Mouse (Mus musculus): ENCODE results near the gene Brms1l.
A peak's percentile ranks its signal among the peaks of the same experiment; 100 is the strongest.
"Not testable (repeated sequence)": the region's sequence is repeated elsewhere in the genome, so short reads cannot be mapped to it uniquely, and the experiment has no call there.

The Brms1l gene

GRCm38 (mm10) chr12:55836199-55836951 is at the start of gene Brms1l:
Brms1l (plus strand) TSS chr12:55836324.
- Histone ChIP-seq H3K4me1 (replicated peaks; ENCODE audit: low read depth, low read length) (peaks cover 11% of the 10 kb centered on the region), H3K36me3 (ENCODE audit: insufficient read depth, low read length) (peaks cover 1% of the 10 kb centered on the region), H3K27me3 (ENCODE audit: insufficient read depth, low read length) (no peaks in the 10 kb centered on the region), H3K9me3 (ENCODE audit: low read length) (no peaks in the 10 kb centered on the region), H3K4me3 (replicated peaks; ENCODE audit: low read length) (peak within 1 kb of the TSS; percentile 94)
- TF ChIP-seq NANOG (IDR thresholded peaks at IDR 0.05; ENCODE audit: borderline replicate concordance, low read length) = peak; percentile 27; the same call in 1 of the 2 replicates
- no peak for TF ChIP-seq CTCF (conservative IDR thresholded peaks at IDR 0.05; ENCODE audit: low read length)
- no peak for TF ChIP-seq POU5F1 (IDR thresholded peaks at IDR 0.05; ENCODE audit: borderline replicate concordance, low read length)

DNA sequence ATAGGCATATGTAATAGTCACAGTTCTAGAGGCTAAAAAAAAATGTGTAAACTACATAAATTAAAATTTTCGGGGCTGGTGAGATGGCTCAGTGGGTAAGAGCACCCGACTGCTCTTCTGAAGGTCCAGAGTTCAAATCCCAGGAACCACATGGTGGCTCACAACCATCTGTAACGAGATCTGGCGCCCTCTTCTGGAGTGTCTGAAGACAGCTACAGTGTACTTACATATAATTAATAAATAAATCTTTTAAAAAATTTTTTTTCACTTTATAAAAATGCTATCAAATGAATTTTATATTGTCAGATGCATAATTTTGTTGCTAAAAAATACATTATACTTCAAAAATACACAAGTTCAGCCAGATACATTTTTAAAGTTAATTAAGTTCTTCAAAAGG is 41.6 kb upstream of the Brms1l start:
- H3K9me3 ChIP-seq (ENCODE audit: low read length); H3K36me3 ChIP-seq (ENCODE audit: insufficient read depth, low read length); H3K27me3 ChIP-seq (ENCODE audit: insufficient read depth, low read length); H3K4me1 ChIP-seq (replicated peaks; ENCODE audit: low read depth, low read length); H3K4me3 ChIP-seq (replicated peaks; ENCODE audit: low read length): not testable (repeated sequence)
- peak; percentile 19; the same call in 1 of the 2 replicates for TF ChIP-seq CTCF (conservative IDR thresholded peaks at IDR 0.05; ENCODE audit: low read length)

DNA sequence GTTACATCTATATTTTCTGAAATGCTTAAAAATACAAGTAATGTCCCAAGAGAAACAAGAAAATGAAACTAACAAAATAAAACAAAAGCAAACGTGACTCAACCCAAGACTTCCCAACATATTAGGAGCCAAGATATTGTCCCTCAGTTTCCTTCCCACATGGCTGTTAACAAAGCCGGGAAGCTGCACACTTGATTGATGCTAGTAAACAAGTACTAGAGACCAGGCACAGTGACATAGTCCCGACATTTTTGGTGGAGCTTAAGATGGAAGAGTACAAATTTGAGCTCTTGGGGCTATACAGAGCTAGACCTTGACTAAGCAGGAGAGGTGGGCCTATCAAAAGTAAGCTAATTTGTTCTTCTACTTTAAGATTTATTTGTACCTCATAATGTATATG is 39.0 kb upstream of the Brms1l start:
- H3K36me3 ChIP-seq (ENCODE audit: insufficient read depth, low read length) = no peaks in the 10 kb centered on the region
- no peaks in the 10 kb centered on the region for H3K9me3 ChIP-seq (ENCODE audit: low read length)
- H3K4me3 ChIP-seq (replicated peaks; ENCODE audit: low read length) = no peak overlapping the region
- H3K4me1 ChIP-seq (replicated peaks; ENCODE audit: low read depth, low read length) = no peaks in the 10 kb centered on the region
- H3K27me3 ChIP-seq (ENCODE audit: insufficient read depth, low read length) = no peaks in the 10 kb centered on the region
- TF ChIP-seq POU5F1 (IDR thresholded peaks at IDR 0.05; ENCODE audit: borderline replicate concordance, low read length) = no peak
- no peak for TF ChIP-seq NANOG (IDR thresholded peaks at IDR 0.05; ENCODE audit: borderline replicate concordance, low read length)
- TF ChIP-seq CTCF (conservative IDR thresholded peaks at IDR 0.05; ENCODE audit: low read length) = no peak

GRCm38 (mm10) chr12:55798745-55799144 is 37.4 kb upstream of the Brms1l start:
- Histone ChIP-seq H3K27me3 (ENCODE audit: insufficient read depth, low read length) (no peaks in the 10 kb centered on the region), H3K9me3 (ENCODE audit: low read length) (no peaks in the 10 kb centered on the region), H3K4me1 (replicated peaks; ENCODE audit: low read depth, low read length) (no peaks in the 10 kb centered on the region), H3K4me3 (replicated peaks; ENCODE audit: low read length) (no peak overlapping the region), H3K36me3 (ENCODE audit: insufficient read depth, low read length) (no peaks in the 10 kb centered on the region)
- TF ChIP-seq NANOG (IDR thresholded peaks at IDR 0.05; ENCODE audit: borderline replicate concordance, low read length) (no peak), POU5F1 (IDR thresholded peaks at IDR 0.05; ENCODE audit: borderline replicate concordance, low read length) (no peak), CTCF (conservative IDR thresholded peaks at IDR 0.05; ENCODE audit: low read length) (no peak)

DNA sequence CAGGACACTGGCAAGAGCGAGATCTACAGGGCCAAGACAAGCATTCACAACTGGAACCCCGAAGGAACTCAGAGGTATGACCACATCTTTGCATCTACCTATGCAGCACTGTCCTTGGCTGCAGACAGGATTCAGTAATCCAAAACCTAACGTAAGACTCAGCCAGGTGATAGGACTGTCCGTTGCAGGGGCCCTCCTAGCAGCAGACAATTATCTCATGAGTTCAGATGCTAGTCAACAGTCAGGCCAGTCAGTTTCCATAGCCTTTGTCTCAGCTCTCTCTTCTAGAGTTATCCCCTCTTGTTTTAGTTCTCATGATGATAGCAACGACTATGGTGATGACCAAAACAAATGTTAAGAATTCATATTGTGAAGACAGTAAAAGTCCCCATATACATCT is 36.0 kb upstream of the Brms1l start:
- Histone ChIP-seq H3K36me3 (ENCODE audit: insufficient read depth, low read length) (no peaks in the 10 kb centered on the region), H3K4me3 (replicated peaks; ENCODE audit: low read length) (no peak overlapping the region), H3K4me1 (replicated peaks; ENCODE audit: low read depth, low read length) (no peaks in the 10 kb centered on the region), H3K27me3 (ENCODE audit: insufficient read depth, low read length) (no peaks in the 10 kb centered on the region), H3K9me3 (ENCODE audit: low read length) (no peaks in the 10 kb centered on the region)
- no peak for TF ChIP-seq NANOG (IDR thresholded peaks at IDR 0.05; ENCODE audit: borderline replicate concordance, low read length)

DNA sequence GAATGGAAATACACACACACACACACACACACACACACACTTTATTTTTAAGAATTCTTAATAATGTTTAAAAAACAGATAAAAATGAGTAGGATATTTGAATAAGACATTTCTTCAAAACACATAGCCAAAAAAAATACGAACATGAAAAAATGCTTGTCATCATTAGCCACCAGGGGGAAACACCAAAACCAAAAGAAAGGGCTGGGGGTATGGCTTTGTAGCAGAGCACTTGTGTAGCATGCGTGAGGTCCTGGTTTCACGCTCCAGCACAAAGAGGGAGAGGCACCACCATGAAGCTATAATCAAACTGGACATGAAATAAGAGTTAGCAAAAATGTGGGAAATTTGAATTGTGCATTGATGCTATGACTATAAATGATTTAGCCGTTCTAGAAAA is 35.0 kb upstream of the Brms1l start:
- H3K4me3 ChIP-seq (replicated peaks; ENCODE audit: low read length) = no peak overlapping the region
- peaks cover 2% of the 10 kb centered on the region for H3K4me1 ChIP-seq (replicated peaks; ENCODE audit: low read depth, low read length)
- no peaks in the 10 kb centered on the region for H3K27me3 ChIP-seq (ENCODE audit: insufficient read depth, low read length)
- H3K36me3 ChIP-seq (ENCODE audit: insufficient read depth, low read length) = no peaks in the 10 kb centered on the region
- TF ChIP-seq NANOG (IDR thresholded peaks at IDR 0.05; ENCODE audit: borderline replicate concordance, low read length) (no peak), CTCF (conservative IDR thresholded peaks at IDR 0.05; ENCODE audit: low read length) (no peak), POU5F1 (IDR thresholded peaks at IDR 0.05; ENCODE audit: borderline replicate concordance, low read length) (no peak)
- no peaks in the 10 kb centered on the region for H3K9me3 ChIP-seq (ENCODE audit: low read length)

DNA sequence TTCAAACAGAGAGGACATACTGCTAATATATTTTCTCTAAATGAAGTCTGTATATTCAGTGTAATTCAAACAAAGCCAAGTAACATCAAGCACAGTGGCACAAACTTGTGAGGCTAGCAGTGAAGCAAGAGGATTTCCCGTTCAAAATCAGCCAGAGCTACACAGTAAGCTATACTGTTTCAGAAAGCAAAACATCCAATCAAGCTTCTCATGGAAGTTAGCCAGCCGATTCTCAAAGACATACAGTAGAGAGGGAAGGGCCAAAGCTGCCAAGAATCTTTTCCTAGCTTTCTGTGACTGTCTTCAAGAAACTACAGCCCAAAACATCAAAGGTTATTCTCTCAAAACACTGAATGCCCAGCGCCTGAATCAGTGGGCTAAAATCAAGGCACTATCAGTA is 31.1 kb upstream of the Brms1l start:
- H3K27me3 ChIP-seq (ENCODE audit: insufficient read depth, low read length) = no peaks in the 10 kb centered on the region
- TF ChIP-seq POU5F1 (IDR thresholded peaks at IDR 0.05; ENCODE audit: borderline replicate concordance, low read length) = no peak
- TF ChIP-seq NANOG (IDR thresholded peaks at IDR 0.05; ENCODE audit: borderline replicate concordance, low read length) = no peak
- TF ChIP-seq CTCF (conservative IDR thresholded peaks at IDR 0.05; ENCODE audit: low read length) = no peak
- no peaks in the 10 kb centered on the region for H3K36me3 ChIP-seq (ENCODE audit: insufficient read depth, low read length)
- H3K4me3 ChIP-seq (replicated peaks; ENCODE audit: low read length) = no peak overlapping the region
- peaks cover 10% of the 10 kb centered on the region for H3K4me1 ChIP-seq (replicated peaks; ENCODE audit: low read depth, low read length)
- no peaks in the 10 kb centered on the region for H3K9me3 ChIP-seq (ENCODE audit: low read length)

DNA sequence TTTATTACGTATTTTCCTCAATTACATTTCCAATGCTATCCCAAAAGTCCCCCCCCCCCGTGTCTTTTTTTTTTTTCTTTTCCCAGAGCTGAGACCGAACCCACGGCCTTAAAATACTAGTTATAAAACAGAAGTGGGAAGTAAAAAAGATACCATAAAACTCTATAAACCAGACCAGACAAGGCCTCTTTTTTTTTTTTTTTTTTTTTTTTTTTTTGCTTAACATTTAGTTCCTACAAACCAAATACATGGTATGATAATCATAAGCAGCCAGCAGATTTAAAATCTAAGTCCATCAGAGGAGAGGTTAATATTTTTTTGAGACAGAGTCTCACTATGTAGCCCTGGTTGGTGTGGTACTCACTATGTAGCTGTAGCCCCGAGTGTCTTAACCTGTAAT is 19.6 kb upstream of the Brms1l start:
- TF ChIP-seq CTCF (conservative IDR thresholded peaks at IDR 0.05; ENCODE audit: low read length) (no peak), NANOG (IDR thresholded peaks at IDR 0.05; ENCODE audit: borderline replicate concordance, low read length) (no peak), POU5F1 (IDR thresholded peaks at IDR 0.05; ENCODE audit: borderline replicate concordance, low read length) (no peak)
- Histone ChIP-seq H3K36me3 (ENCODE audit: insufficient read depth, low read length) (no peaks in the 10 kb centered on the region), H3K27me3 (ENCODE audit: insufficient read depth, low read length) (no peaks in the 10 kb centered on the region), H3K4me1 (replicated peaks; ENCODE audit: low read depth, low read length) (peaks cover 10% of the 10 kb centered on the region), H3K4me3 (replicated peaks; ENCODE audit: low read length) (no peak overlapping the region), H3K9me3 (ENCODE audit: low read length) (no peaks in the 10 kb centered on the region)

DNA sequence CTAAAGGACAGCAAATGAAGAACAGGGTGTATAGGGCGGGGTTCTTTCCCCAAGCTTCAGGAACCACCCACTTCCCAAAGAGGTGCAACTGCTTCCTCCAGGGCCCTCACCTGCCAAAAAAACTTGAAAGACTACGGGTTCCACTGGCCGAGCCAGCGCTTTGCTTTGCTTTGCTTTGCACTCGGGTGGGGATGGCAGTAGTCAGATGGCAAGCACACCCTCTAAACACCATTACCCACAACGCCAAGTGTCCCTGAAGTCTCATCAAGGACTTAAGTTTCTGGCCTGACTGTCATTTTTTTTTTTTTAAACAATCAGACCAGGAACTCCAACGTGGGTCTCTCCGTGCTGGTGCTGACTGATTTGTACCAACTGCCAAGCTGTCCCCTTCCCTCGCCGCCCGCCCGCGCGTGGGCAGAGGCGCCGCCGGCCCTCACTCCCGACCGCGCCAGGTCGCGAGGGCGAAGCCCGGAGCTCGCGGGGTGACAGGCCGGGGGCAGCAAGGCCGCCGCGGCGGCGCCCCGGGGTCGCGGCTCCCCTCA is 15.9 kb upstream of the Brms1l start:
- Histone ChIP-seq H3K27me3 (ENCODE audit: insufficient read depth, low read length) (no peaks in the 10 kb centered on the region), H3K4me3 (replicated peaks; ENCODE audit: low read length) (peak overlapping the region; percentile 92), H3K9me3 (ENCODE audit: low read length) (no peaks in the 10 kb centered on the region), H3K4me1 (replicated peaks; ENCODE audit: low read depth, low read length) (peaks cover 8% of the 10 kb centered on the region), H3K36me3 (ENCODE audit: insufficient read depth, low read length) (no peaks in the 10 kb centered on the region)
- TF ChIP-seq POU5F1 (IDR thresholded peaks at IDR 0.05; ENCODE audit: borderline replicate concordance, low read length) = no peak
- no peak for TF ChIP-seq NANOG (IDR thresholded peaks at IDR 0.05; ENCODE audit: borderline replicate concordance, low read length)
- TF ChIP-seq CTCF (conservative IDR thresholded peaks at IDR 0.05; ENCODE audit: low read length) = no peak
